Mouse (Mus musculus) cortical plate, adult 2 months (tissue): ENCODE results near the gene Zfp37. TPM values are rescaled to one million over a fixed set of nuclear protein-coding genes. Genes with fewer than 3 reads are reported as not detected.

Experiments
- H3K27ac ChIP-seq: fragments of 200-500 bp; 2 replicates; pipeline ENCODE4 v1.5.1; 2012; ENCODE audit warnings: low read length, control low read depth, inconsistent platforms; ENCODE audit not compliant: insufficient read depth
- H3K4me1 ChIP-seq: fragments of 200-500 bp; 2 replicates; pipeline ENCODE4 v1.6.1; 2011; ENCODE audit warnings: low read length; ENCODE audit not compliant: control insufficient read depth, insufficient read depth
- H3K4me3 ChIP-seq: fragments of 200-500 bp; 2 replicates; pipeline ENCODE4 v1.5.1; 2011; ENCODE audit warnings: mild to moderate bottlenecking, low read length, control low read depth; ENCODE audit not compliant: insufficient read depth
- CTCF ChIP-seq: fragments of 200-500 bp; IDR thresholded peaks from 2 replicates; pipeline ENCODE4 v1.5.1; 2011; ENCODE audit warnings: mild to moderate bottlenecking, control low read depth, low read length; ENCODE audit not compliant: insufficient read depth; ENCODE audit errors: extremely low read depth
- POLR2A ChIP-seq: fragments of 200-500 bp; IDR thresholded peaks from 2 replicates; pipeline ENCODE4 v1.6.1; 2011; ENCODE audit warnings: mild to moderate bottlenecking, low read length, control low read depth; ENCODE audit not compliant: insufficient read depth; ENCODE audit errors: extremely low read depth
- polyA plus RNA-seq: library from polyadenylated mRNA; depleted of rRNA; stranded (reverse); fragments of >200 nt; gene quantifications from 2 replicates; pipeline ENCODE4 v1.2.3, GENCODE M21; 2012; rRNA removed

The Zfp37 gene
- polyA plus RNA-seq, 1 experiment, result 10.1 TPM

- TF ChIP-seq POLR2A (no peak), CTCF (no peak)
- no peak overlapping the region for H3K4me3 ChIP-seq
- no peak overlapping the region for H3K27ac ChIP-seq
- H3K4me1 ChIP-seq, result no peaks in the 10 kb centered on the region
Observed at GRCm38 (mm10) chr4:62158401-62158800, 72.4 kb downstream of the Zfp37 start.

- TF ChIP-seq POLR2A (no peak), CTCF (no peak)
Observed at GRCm38 (mm10) chr4:62150811-62151210, 80.0 kb downstream of the Zfp37 start, which contains the start of gene Mup21. Mup21 (minus strand) TSS chr4:62150863.

More at GRCm38 (mm10) chr4:62150811-62151210, 80.0 kb downstream of the Zfp37 start, which contains the start of gene Mup21:
- no peak within 1 kb of the TSS for H3K27ac ChIP-seq
- H3K4me3 ChIP-seq, result no peak within 1 kb of the TSS
- no peaks in the 10 kb centered on the region for H3K4me1 ChIP-seq

Other genes with a start within 250 kb of the Zfp37 start
- gene Mup20, start 176.9 kb downstream of the Zfp37 start, polyA plus RNA-seq, result not detected in 2 replicates
- not detected in 2 replicates for gene Mup3, start 143.7 kb downstream of the Zfp37 start, polyA plus RNA-seq
- gene Mup21, start 80.2 kb downstream of the Zfp37 start, polyA plus RNA-seq, result not detected in 2 replicates
- gene Slc31a2, start 31.5 kb upstream of the Zfp37 start, polyA plus RNA-seq, result 11.8 and 12.8 TPM in 2 replicates
- gene Fkbp15, start 129.5 kb upstream of the Zfp37 start, polyA plus RNA-seq, result 26.1 and 27.2 TPM in 2 replicates
- gene Slc31a1, start 129.7 kb upstream of the Zfp37 start, polyA plus RNA-seq, result 17.1 and 18.1 TPM in 2 replicates
- 47.8 and 48.3 TPM in 2 replicates for gene Cdc26, start 177.6 kb upstream of the Zfp37 start, polyA plus RNA-seq
- gene Prpf4, start 177.8 kb upstream of the Zfp37 start, polyA plus RNA-seq, result 14.3 and 16.5 TPM in 2 replicates
- 0.09 and 0.15 TPM in 2 replicates for gene Rnf183, start 204.2 kb upstream of the Zfp37 start, polyA plus RNA-seq
- 6.1 and 8.3 TPM in 2 replicates for gene Wdr31, start 239.8 kb upstream of the Zfp37 start, polyA plus RNA-seq
- 0.58 and 0.62 TPM in 2 replicates for gene Bspry, start 249.0 kb upstream of the Zfp37 start, polyA plus RNA-seq